Mouse (Mus musculus) forebrain, embryonic 10.5 days (tissue): ENCODE results near the gene Use1. TPM values are rescaled to one million over a fixed set of nuclear protein-coding genes. Genes with fewer than 3 reads are reported as not detected.
A peak's percentile ranks its signal among the peaks of the same experiment; 100 is the strongest.

Experiments
- DNase-seq: peaks from one replicate; pipeline ENCODE4 v3.0.0-alpha.2; 2017; ENCODE audit warnings: low spot score; ENCODE audit errors: extremely low spot score
- H3K27ac ChIP-seq: fragments of 300-500 bp; sonication (generic); 2 replicates; pipeline ENCODE4 v1.5.1; 2016; ENCODE audit warnings: mild to moderate bottlenecking
- H3K27me3 ChIP-seq: fragments of 300-500 bp; sonication (generic); 2 replicates; pipeline ENCODE4 v1.6.1; 2016; ENCODE audit warnings: mild to moderate bottlenecking; ENCODE audit not compliant: poor library complexity, severe bottlenecking
- H3K36me3 ChIP-seq: fragments of 300-500 bp; sonication (generic); replicated peaks from 2 replicates; pipeline ENCODE4 v1.6.1; 2016; ENCODE audit warnings: mild to moderate bottlenecking, moderate library complexity
- H3K4me1 ChIP-seq: fragments of 300-500 bp; sonication (generic); 2 replicates; pipeline ENCODE4 v1.6.1; 2016
- H3K4me3 ChIP-seq: fragments of 300-500 bp; sonication (generic); 2 replicates; pipeline ENCODE4 v1.5.1; 2016; ENCODE audit warnings: mild to moderate bottlenecking, moderate library complexity
- H3K9me3 ChIP-seq: fragments of 300-500 bp; sonication (generic); 2 replicates; pipeline ENCODE4 v1.6.1; 2016; ENCODE audit warnings: mild to moderate bottlenecking, moderate library complexity
- WGBS: fragments of 180-500 bp; shearing (Covaris S2); methylation state at CpG from one replicate; pipeline ENCODE4 v1.1.7; 2016; 5-methylcytosine and 5-hydroxymethylcytosine counted together
- polyA plus RNA-seq: library from polyadenylated mRNA; unstranded; fragments of >200 nt; fragmentation: Nextera tagmentation; extraction: Ambion mirVana; gene quantifications from 2 replicates; pipeline ENCODE4 v1.2.1, GENCODE M21; 2016

The Use1 gene
- polyA plus RNA-seq, 1 experiment from 2014 or later = 81.4 TPM

- 90% methylated on average over 10 of the region's 10 CpGs for WGBS
- H3K4me3 ChIP-seq = peak overlapping the region; percentile 11; the same call in 1 of the 2 replicates
- peaks cover 40% of the 10 kb centered on the region for H3K36me3 ChIP-seq
- no peaks in the 10 kb centered on the region for H3K9me3 ChIP-seq
- no peak for DNase-seq
- peaks cover 33% of the 10 kb centered on the region for H3K4me1 ChIP-seq
- no peaks in the 10 kb centered on the region for H3K27me3 ChIP-seq
- no peak overlapping the region for H3K27ac ChIP-seq
These were observed 2.5 kb downstream of the Use1 start for GRCm38 (mm10) chr8:71369040-71369718.

GRCm38 (mm10) chr8:71370711-71371235, 4.1 kb downstream of the Use1 start:
- Histone ChIP-seq H3K4me3 (peak overlapping the region; percentile 69), H3K27ac (peak overlapping the region; percentile 84), H3K36me3 (peaks cover 56% of the 10 kb centered on the region), H3K9me3 (no peaks in the 10 kb centered on the region), H3K27me3 (0 out of 2 replicates have a peak, but pooled peaks cover 5% of the 10 kb centered on the region), H3K4me1 (peaks cover 46% of the 10 kb centered on the region)
- no peak for DNase-seq
- WGBS = 37% methylated on average over 5 of the region's 5 CpGs

- peak; percentile 99 for DNase-seq
- peak within 1 kb of the TSS; percentile 84 for H3K27ac ChIP-seq
- peaks cover 46% of the 10 kb centered on the region for H3K4me1 ChIP-seq
- H3K27me3 ChIP-seq = peaks cover 9% of the 10 kb centered on the region
- H3K36me3 ChIP-seq = peaks cover 62% of the 10 kb centered on the region
- H3K9me3 ChIP-seq = no peaks in the 10 kb centered on the region
- WGBS = 1% methylated on average over 68 of the region's 68 CpGs
- H3K4me3 ChIP-seq = peak within 1 kb of the TSS; percentile 69
These were observed 4.7 kb downstream of the Use1 start, which contains the start of gene Ocel1 for GRCm38 (mm10) chr8:71371236-71371848. Ocel1 (plus strand) TSS chr8:71371298.

GRCm38 (mm10) chr8:71372427-71372826, 5.8 kb downstream of the Use1 start:
- Histone ChIP-seq H3K4me1 (peaks cover 50% of the 10 kb centered on the region), H3K9me3 (no peaks in the 10 kb centered on the region), H3K4me3 (no peak overlapping the region; the same call in 1 of the 2 replicates), H3K27me3 (peaks cover 20% of the 10 kb centered on the region), H3K36me3 (peaks cover 72% of the 10 kb centered on the region), H3K27ac (no peak overlapping the region)
- DNase-seq = no peak
- 86% methylated on average over 12 of the region's 12 CpGs for WGBS

GRCm38 (mm10) chr8:71373000-71373399, 6.4 kb downstream of the Use1 start:
- DNase-seq = no peak
- peaks cover 26% of the 10 kb centered on the region for H3K27me3 ChIP-seq
- H3K4me3 ChIP-seq = no peak overlapping the region
- H3K9me3 ChIP-seq = no peaks in the 10 kb centered on the region; the same call in 1 of the 2 replicates
- 86% methylated on average over 3 of the region's 3 CpGs for WGBS
- H3K4me1 ChIP-seq = peaks cover 47% of the 10 kb centered on the region
- H3K36me3 ChIP-seq = peaks cover 78% of the 10 kb centered on the region
- H3K27ac ChIP-seq = no peak overlapping the region

- Histone ChIP-seq H3K9me3 (no peaks in the 10 kb centered on the region; the same call in 1 of the 2 replicates), H3K27me3 (peaks cover 30% of the 10 kb centered on the region), H3K36me3 (peaks cover 76% of the 10 kb centered on the region), H3K4me3 (peak overlapping the region; percentile 11; the same call in 1 of the 2 replicates), H3K27ac (no peak overlapping the region), H3K4me1 (peaks cover 58% of the 10 kb centered on the region)
- no peak for DNase-seq
- 75% methylated on average over 17 of the region's 17 CpGs for WGBS
These were observed 8.1 kb downstream of the Use1 start for GRCm38 (mm10) chr8:71374616-71375206.

- peaks cover 73% of the 10 kb centered on the region for H3K36me3 ChIP-seq
These were observed 9.2 kb downstream of the Use1 start for GRCm38 (mm10) chr8:71375581-71376422.

GRCm38 (mm10) chr8:71376423-71377030, 9.9 kb downstream of the Use1 start:
- WGBS = 51% methylated on average over 8 of the region's 8 CpGs
- Histone ChIP-seq H3K36me3 (peaks cover 73% of the 10 kb centered on the region), H3K9me3 (no peaks in the 10 kb centered on the region; the same call in 1 of the 2 replicates), H3K27ac (peak overlapping the region; percentile 78), H3K4me3 (peak overlapping the region; percentile 47), H3K4me1 (peaks cover 66% of the 10 kb centered on the region), H3K27me3 (peaks cover 30% of the 10 kb centered on the region)
- no peak for DNase-seq

More at GRCm38 (mm10) chr8:71375581-71376422, 9.2 kb downstream of the Use1 start:
- WGBS = 8% methylated on average over 74 of the region's 74 CpGs
- Histone ChIP-seq H3K27me3 (peaks cover 30% of the 10 kb centered on the region), H3K4me1 (peaks cover 65% of the 10 kb centered on the region), H3K4me3 (peak overlapping the region; percentile 47), H3K9me3 (no peaks in the 10 kb centered on the region; the same call in 1 of the 2 replicates), H3K27ac (peak overlapping the region; percentile 78)
- peak; percentile 68 for DNase-seq

GRCm38 (mm10) chr8:71379008-71379407, 12.4 kb downstream of the Use1 start:
- peaks cover 53% of the 10 kb centered on the region for H3K36me3 ChIP-seq
- 29% methylated on average over 4 of the region's 4 CpGs for WGBS
- peaks cover 30% of the 10 kb centered on the region for H3K27me3 ChIP-seq
- peaks cover 84% of the 10 kb centered on the region for H3K4me1 ChIP-seq
- no peaks in the 10 kb centered on the region; the same call in 1 of the 2 replicates for H3K9me3 ChIP-seq
- H3K27ac ChIP-seq = peak overlapping the region; percentile 98
- peak overlapping the region; percentile 71 for H3K4me3 ChIP-seq
- DNase-seq = no peak

- peak overlapping the region; percentile 98 for H3K27ac ChIP-seq
- 40% methylated on average over 3 of the region's 3 CpGs for WGBS
These were observed 12.9 kb downstream of the Use1 start for GRCm38 (mm10) chr8:71379512-71380075.

More at GRCm38 (mm10) chr8:71379512-71380075, 12.9 kb downstream of the Use1 start:
- peak overlapping the region; percentile 71 for H3K4me3 ChIP-seq
- peaks cover 30% of the 10 kb centered on the region for H3K27me3 ChIP-seq
- DNase-seq = no peak
- no peaks in the 10 kb centered on the region; the same call in 1 of the 2 replicates for H3K9me3 ChIP-seq
- peaks cover 47% of the 10 kb centered on the region for H3K36me3 ChIP-seq
- peaks cover 85% of the 10 kb centered on the region for H3K4me1 ChIP-seq
